Mouse (Mus musculus): ENCODE measurements around the gene Hectd4. TPM values are rescaled to one million over a fixed set of nuclear protein-coding genes. Genes with fewer than 3 reads are reported as not detected.
A peak's percentile ranks its signal among the peaks of the same experiment; 100 is the strongest.

The Hectd4 gene
- polyA plus RNA-seq, 1 experiment from 2014 or later: 4.1 TPM

GRCm38 (mm10) chr5:121336776-121337175 lies 116.8 kb downstream of the Hectd4 start:
- H3K9ac ChIP-seq: no peak overlapping the region
- H3K4me3 ChIP-seq: no peak overlapping the region
- H3K4me2 ChIP-seq: no peak overlapping the region
- no peak for ATAC-seq (ENCODE audit: insufficient number of reproducible peaks, low FRiP score, low TSS enrichment, low read depth)
- H3K27ac ChIP-seq: no peak overlapping the region
- H3K9me3 ChIP-seq: no peaks in the 10 kb centered on the region
- no peaks in the 10 kb centered on the region for H3K27me3 ChIP-seq
- WGBS: 91% methylated on average over 6 of the region's 6 CpGs
- no peaks in the 10 kb centered on the region for H3K4me1 ChIP-seq
- peaks cover 88% of the 10 kb centered on the region for H3K36me3 ChIP-seq

- Histone ChIP-seq H3K4me3 (no peak overlapping the region), H3K9me3 (no peaks in the 10 kb centered on the region), H3K36me3 (peaks cover 88% of the 10 kb centered on the region), H3K27me3 (no peaks in the 10 kb centered on the region), H3K9ac (no peak overlapping the region), H3K27ac (no peak overlapping the region), H3K4me1 (no peaks in the 10 kb centered on the region), H3K4me2 (no peak overlapping the region)
- WGBS: 89% methylated on average over 7 of the region's 7 CpGs
- no peak for ATAC-seq (ENCODE audit: insufficient number of reproducible peaks, low FRiP score, low TSS enrichment, low read depth)
Observed at GRCm38 (mm10) chr5:121339507-121340230, 119.7 kb downstream of the Hectd4 start.

- no peaks in the 10 kb centered on the region for H3K27me3 ChIP-seq
- H3K4me3 ChIP-seq: no peak overlapping the region
- H3K4me2 ChIP-seq: no peak overlapping the region
- no peak; the same call in 1 of the 2 replicates for ATAC-seq (ENCODE audit: insufficient number of reproducible peaks, low FRiP score, low TSS enrichment, low read depth)
- no peaks in the 10 kb centered on the region for H3K9me3 ChIP-seq
- H3K36me3 ChIP-seq: peaks cover 88% of the 10 kb centered on the region
- WGBS: 12% methylated on average over 7 of the region's 7 CpGs
- no peak overlapping the region for H3K27ac ChIP-seq
- H3K4me1 ChIP-seq: no peaks in the 10 kb centered on the region
- H3K9ac ChIP-seq: no peak overlapping the region
Observed at GRCm38 (mm10) chr5:121340965-121341473, 121.0 kb downstream of the Hectd4 start.

GRCm38 (mm10) chr5:121342490-121342889 lies 122.5 kb downstream of the Hectd4 start:
- H3K9me3 ChIP-seq: no peaks in the 10 kb centered on the region
- H3K27me3 ChIP-seq: no peaks in the 10 kb centered on the region
- H3K27ac ChIP-seq: no peak overlapping the region
- H3K36me3 ChIP-seq: peaks cover 84% of the 10 kb centered on the region
- no peak for ATAC-seq (ENCODE audit: insufficient number of reproducible peaks, low FRiP score, low TSS enrichment, low read depth)
- no peaks in the 10 kb centered on the region for H3K4me1 ChIP-seq
- H3K9ac ChIP-seq: no peak overlapping the region
- WGBS: 88% methylated on average over 11 of the region's 11 CpGs
- H3K4me3 ChIP-seq: no peak overlapping the region
- no peak overlapping the region for H3K4me2 ChIP-seq

GRCm38 (mm10) chr5:121343997-121344396 lies 124.0 kb downstream of the Hectd4 start:
- H3K27ac ChIP-seq: no peak overlapping the region
- no peak overlapping the region for H3K9ac ChIP-seq
- H3K36me3 ChIP-seq: peaks cover 87% of the 10 kb centered on the region
- no peak for ATAC-seq (ENCODE audit: insufficient number of reproducible peaks, low FRiP score, low TSS enrichment, low read depth)
- H3K4me2 ChIP-seq: no peak overlapping the region
- H3K9me3 ChIP-seq: no peaks in the 10 kb centered on the region
- no peak overlapping the region for H3K4me3 ChIP-seq
- no peaks in the 10 kb centered on the region for H3K27me3 ChIP-seq
- WGBS: 92% methylated on average over 8 of the region's 8 CpGs
- no peaks in the 10 kb centered on the region for H3K4me1 ChIP-seq

- peaks cover 98% of the 10 kb centered on the region for H3K36me3 ChIP-seq
- H3K9me3 ChIP-seq: no peaks in the 10 kb centered on the region
- 78% methylated on average over 9 of the region's 9 CpGs for WGBS
- H3K9ac ChIP-seq: no peak overlapping the region
- no peak overlapping the region for H3K4me2 ChIP-seq
- ATAC-seq (ENCODE audit: insufficient number of reproducible peaks, low FRiP score, low TSS enrichment, low read depth): no peak
- no peaks in the 10 kb centered on the region for H3K4me1 ChIP-seq
- H3K27me3 ChIP-seq: no peaks in the 10 kb centered on the region
- no peak overlapping the region for H3K4me3 ChIP-seq
- no peak overlapping the region for H3K27ac ChIP-seq
Observed at GRCm38 (mm10) chr5:121359229-121359628, 139.2 kb downstream of the Hectd4 start.

GRCm38 (mm10) chr5:121361696-121362095 lies 141.7 kb downstream of the Hectd4 start:
- Histone ChIP-seq H3K9ac (no peak overlapping the region), H3K4me1 (no peaks in the 10 kb centered on the region), H3K9me3 (no peaks in the 10 kb centered on the region), H3K36me3 (peaks cover 99% of the 10 kb centered on the region), H3K27ac (no peak overlapping the region), H3K27me3 (no peaks in the 10 kb centered on the region), H3K4me2 (no peak overlapping the region), H3K4me3 (no peak overlapping the region)
- no peak for ATAC-seq (ENCODE audit: insufficient number of reproducible peaks, low FRiP score, low TSS enrichment, low read depth)
- 75% methylated on average over 5 of the region's 5 CpGs for WGBS

GRCm38 (mm10) chr5:121363441-121363840 lies 143.4 kb downstream of the Hectd4 start:
- no peaks in the 10 kb centered on the region for H3K4me1 ChIP-seq
- H3K36me3 ChIP-seq: peaks cover 100% of the 10 kb centered on the region
- no peaks in the 10 kb centered on the region for H3K9me3 ChIP-seq
- WGBS: 85% methylated on average over 7 of the region's 7 CpGs
- no peak overlapping the region for H3K27ac ChIP-seq
- H3K9ac ChIP-seq: no peak overlapping the region
- no peak overlapping the region for H3K4me3 ChIP-seq
- H3K27me3 ChIP-seq: no peaks in the 10 kb centered on the region
- no peak overlapping the region for H3K4me2 ChIP-seq
- ATAC-seq (ENCODE audit: insufficient number of reproducible peaks, low FRiP score, low TSS enrichment, low read depth): no peak

GRCm38 (mm10) chr5:121366449-121367225 lies 146.6 kb downstream of the Hectd4 start:
- Histone ChIP-seq H3K36me3 (peaks cover 89% of the 10 kb centered on the region), H3K27me3 (no peaks in the 10 kb centered on the region), H3K27ac (no peak overlapping the region), H3K4me3 (no peak overlapping the region), H3K9ac (no peak overlapping the region), H3K9me3 (no peaks in the 10 kb centered on the region), H3K4me2 (no peak overlapping the region), H3K4me1 (no peaks in the 10 kb centered on the region)
- 79% methylated on average over 16 of the region's 16 CpGs for WGBS
- no peak for ATAC-seq (ENCODE audit: insufficient number of reproducible peaks, low FRiP score, low TSS enrichment, low read depth)

- no peak overlapping the region for H3K9ac ChIP-seq
- no peak overlapping the region for H3K27ac ChIP-seq
- H3K36me3 ChIP-seq: peaks cover 89% of the 10 kb centered on the region
- no peaks in the 10 kb centered on the region for H3K27me3 ChIP-seq
- H3K4me3 ChIP-seq: no peak overlapping the region
- no peaks in the 10 kb centered on the region for H3K4me1 ChIP-seq
- H3K4me2 ChIP-seq: no peak overlapping the region
- no peaks in the 10 kb centered on the region for H3K9me3 ChIP-seq
- WGBS: 84% methylated on average over 4 of the region's 4 CpGs
- peak; percentile 41; the same call in 1 of the 2 replicates for ATAC-seq (ENCODE audit: insufficient number of reproducible peaks, low FRiP score, low TSS enrichment, low read depth)
Observed at GRCm38 (mm10) chr5:121367255-121367654, 147.2 kb downstream of the Hectd4 start.

- H3K36me3 ChIP-seq: peaks cover 83% of the 10 kb centered on the region
- H3K27me3 ChIP-seq: no peaks in the 10 kb centered on the region
- H3K27ac ChIP-seq: no peak overlapping the region; the same call in 1 of the 2 replicates
- no peak for ATAC-seq (ENCODE audit: insufficient number of reproducible peaks, low FRiP score, low TSS enrichment, low read depth)
- H3K4me2 ChIP-seq: no peak overlapping the region
- WGBS: 93% methylated on average over 6 of the region's 6 CpGs
- no peaks in the 10 kb centered on the region for H3K4me1 ChIP-seq
- H3K4me3 ChIP-seq: no peak overlapping the region
- no peak overlapping the region for H3K9ac ChIP-seq
- H3K9me3 ChIP-seq: no peaks in the 10 kb centered on the region
Observed at GRCm38 (mm10) chr5:121371712-121372111, 151.7 kb downstream of the Hectd4 start.

GRCm38 (mm10) chr5:121374790-121375189 lies 154.8 kb downstream of the Hectd4 start:
- Histone ChIP-seq H3K4me2 (no peak overlapping the region), H3K36me3 (peaks cover 85% of the 10 kb centered on the region), H3K27ac (no peak overlapping the region), H3K27me3 (no peaks in the 10 kb centered on the region), H3K4me3 (no peak overlapping the region), H3K9me3 (no peaks in the 10 kb centered on the region), H3K4me1 (no peaks in the 10 kb centered on the region), H3K9ac (no peak overlapping the region)
- WGBS: 90% methylated on average over 3 of the region's 3 CpGs
- no peak for ATAC-seq (ENCODE audit: insufficient number of reproducible peaks, low FRiP score, low TSS enrichment, low read depth)
